Mouse (Mus musculus) c-Kit-positive CD71-negative TER-119-negative erythroid progenitor cells, embryonic 14.5 days (primary cell): ENCODE data around the gene Ptpn7.
A peak's percentile ranks its signal among the peaks of the same experiment; 100 is the strongest.

Source experiments
- DNase-seq: peaks from one replicate; pipeline ENCODE4 v3.0.0-alpha.2; 2013; ENCODE audit warnings: low read depth

Ptpn7 gene

DNA sequence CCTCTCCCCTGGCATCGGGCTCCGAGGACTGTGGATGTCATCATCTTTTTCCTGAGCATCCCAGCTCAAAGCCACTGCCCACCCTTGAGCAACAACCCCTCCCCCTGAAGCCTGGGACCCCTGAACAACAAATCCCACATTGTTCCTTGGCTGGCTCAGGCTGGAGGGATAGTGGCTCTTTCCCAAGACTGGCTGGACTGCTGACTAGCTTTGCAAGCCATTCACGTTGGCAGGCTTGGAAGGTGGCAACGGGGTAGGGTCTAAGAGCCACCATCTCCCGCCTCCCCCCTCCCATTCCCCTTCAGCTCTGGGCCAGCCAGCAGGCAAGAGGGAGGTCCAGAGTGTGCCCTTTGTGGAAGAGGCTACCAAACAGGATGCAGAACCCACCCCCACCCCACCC is 26.1 kb downstream of the Ptpn7 start:
- no peak for DNase-seq

DNA sequence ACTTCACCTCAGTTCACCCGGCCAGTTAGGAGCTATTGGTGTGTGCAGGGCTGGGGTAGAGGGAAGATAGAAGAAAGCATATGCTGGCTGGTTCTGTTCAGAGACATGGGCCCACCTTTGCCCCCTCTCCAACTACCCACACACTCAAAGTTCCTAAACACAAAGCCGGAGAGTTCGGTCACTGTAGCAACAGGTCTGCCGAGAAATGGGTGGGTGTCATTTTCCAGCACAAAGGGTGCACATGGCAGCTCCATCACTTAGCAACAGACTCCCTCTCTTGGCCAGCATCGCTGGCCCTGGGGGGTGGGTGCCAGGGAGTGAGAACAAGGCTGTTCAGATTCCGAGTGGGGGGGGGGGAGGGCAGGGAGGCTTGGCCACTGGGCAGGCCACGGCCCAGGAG is 26.6 kb downstream of the Ptpn7 start:
- no peak for DNase-seq

DNA sequence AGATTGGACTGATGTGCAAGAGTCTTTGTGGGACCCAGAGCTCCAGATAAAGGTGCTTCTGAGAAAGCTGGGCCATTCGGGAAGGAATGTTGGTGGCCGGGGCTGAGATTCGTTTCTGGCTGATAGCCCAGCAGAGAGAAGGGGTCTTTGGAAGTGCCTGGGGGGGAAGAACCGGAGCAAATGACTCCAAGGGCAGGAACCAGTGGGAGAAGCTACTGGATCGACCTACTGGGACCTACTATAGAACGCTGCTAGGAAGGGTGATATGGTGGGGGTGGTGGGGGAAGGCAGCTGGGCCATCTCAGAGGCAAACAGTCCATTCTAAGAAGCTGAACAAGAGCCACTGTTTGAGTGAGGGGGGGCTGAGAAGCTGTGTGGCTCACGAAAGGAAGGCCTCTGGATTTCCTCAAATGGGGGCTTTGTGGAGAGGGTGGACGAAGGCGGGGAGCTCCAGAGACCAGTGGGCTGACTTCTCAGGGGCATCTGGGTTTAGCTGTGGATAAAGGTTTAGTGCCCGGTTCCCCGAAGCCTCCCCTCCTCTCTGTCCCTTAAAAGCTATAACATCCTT is 27.1 kb downstream of the Ptpn7 start:
- no peak for DNase-seq

DNA sequence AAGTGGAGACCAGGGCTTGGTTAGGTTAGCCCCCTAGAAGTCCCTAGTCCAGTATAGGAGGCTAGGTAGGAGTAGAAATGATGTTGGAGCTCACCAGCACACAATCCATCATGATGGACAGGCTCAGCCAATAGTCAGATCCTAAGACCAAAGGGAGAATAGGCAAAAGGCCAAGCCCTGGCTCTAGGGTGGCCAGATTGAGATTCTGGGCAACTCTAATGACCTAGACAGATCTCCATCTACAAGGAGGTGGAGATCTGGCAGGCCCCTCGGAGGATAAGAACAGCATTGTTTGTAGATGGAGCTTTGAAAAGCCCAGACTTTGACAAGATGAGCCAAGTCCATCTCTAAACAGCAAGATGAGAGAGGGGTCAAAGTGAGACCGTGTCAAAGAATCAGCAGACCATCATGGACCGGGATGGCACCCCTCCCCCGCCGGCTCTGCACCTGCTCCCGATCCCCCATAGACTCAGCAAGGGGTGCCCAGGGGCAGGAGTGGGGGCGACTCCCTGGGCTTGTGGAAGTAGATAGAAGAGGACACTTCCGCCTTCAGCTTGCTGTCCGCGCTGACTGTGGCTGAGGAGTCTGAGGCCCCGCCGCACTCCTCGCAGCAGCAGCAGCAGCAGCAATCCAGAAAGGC is 28.0 kb downstream of the Ptpn7 start:
- DNase-seq = no peak

DNA sequence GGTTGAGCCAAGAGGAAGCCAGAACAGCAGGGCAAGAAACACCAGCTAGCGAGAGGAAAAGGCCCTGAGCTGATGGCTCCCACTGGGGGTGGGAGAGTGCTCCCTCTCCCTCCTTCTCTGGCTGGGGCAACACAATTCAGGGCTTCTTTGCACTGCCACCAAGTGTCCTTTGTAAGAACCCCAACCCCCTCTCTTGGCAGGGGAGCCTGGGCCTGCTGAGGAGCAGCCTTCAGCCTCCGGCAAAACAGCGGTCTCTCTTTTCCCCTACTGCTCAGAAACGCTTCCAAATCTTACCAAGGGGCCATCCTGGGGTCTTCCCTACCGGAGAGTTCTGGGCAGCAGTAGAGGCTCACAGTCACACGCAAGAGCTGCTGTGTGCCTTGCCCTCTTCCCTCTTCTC is 30.2 kb downstream of the Ptpn7 start:
- DNase-seq = no peak

DNA sequence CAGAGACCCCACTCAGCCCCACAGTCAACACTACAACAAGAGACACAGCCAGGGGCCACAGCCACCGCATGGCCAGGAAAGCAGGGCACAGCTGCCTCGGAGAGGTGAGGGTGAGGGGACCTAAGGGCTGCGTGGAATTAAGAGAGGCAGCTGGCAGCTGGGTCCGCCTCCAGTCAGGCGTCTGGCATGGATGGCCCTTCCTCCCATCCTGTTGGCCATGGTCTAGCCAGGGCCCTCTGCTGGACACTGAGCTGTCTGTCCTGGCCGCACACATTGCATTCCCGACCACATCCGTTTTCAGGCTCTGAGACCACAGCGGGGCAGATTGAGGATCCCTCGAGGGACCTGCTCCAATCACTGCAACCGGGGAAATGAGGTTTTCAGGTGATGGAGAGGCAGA is 34.9 kb downstream of the Ptpn7 start, which contains the start of gene Gpr37l1:
Gene Gpr37l1 (minus strand): TSS at position 247 of the 400 bp plus-strand sequence.
- no peak for DNase-seq

DNA sequence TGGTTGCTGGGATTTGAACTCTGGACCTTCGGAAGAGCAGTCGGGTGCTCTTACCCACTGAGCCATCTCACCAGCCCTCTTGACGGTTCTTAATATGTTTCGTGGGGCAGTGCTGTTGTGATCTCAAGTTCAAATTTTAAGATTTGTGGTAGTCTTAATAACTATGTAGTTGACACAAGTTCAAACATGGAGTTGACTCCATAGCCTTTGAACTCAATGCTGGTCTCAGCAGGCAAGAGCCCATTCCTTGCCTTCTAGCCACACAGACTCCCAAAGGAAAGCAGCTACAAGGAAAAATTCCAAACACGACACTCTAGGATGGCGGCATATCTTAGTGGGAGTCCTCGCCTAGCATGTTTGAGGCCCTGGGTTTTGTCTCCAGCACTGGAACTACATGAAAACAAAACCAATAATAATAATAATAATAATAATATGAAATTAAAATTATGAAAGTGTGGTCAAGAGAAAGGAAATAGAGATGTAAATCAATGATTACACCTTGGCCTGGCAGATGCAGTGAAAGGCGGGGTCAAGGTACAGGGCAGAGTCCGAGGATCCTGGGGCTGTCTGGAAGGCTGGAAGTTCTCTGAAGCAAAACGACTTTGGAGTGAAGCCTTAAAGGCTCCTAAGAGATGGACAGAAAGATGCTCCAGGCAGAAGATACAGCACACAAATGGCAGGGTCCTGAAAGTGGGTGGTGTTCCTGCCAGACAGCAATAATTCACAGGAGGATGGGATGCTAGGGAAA is 36.1 kb downstream of the Ptpn7 start:
- no peak for DNase-seq

DNA sequence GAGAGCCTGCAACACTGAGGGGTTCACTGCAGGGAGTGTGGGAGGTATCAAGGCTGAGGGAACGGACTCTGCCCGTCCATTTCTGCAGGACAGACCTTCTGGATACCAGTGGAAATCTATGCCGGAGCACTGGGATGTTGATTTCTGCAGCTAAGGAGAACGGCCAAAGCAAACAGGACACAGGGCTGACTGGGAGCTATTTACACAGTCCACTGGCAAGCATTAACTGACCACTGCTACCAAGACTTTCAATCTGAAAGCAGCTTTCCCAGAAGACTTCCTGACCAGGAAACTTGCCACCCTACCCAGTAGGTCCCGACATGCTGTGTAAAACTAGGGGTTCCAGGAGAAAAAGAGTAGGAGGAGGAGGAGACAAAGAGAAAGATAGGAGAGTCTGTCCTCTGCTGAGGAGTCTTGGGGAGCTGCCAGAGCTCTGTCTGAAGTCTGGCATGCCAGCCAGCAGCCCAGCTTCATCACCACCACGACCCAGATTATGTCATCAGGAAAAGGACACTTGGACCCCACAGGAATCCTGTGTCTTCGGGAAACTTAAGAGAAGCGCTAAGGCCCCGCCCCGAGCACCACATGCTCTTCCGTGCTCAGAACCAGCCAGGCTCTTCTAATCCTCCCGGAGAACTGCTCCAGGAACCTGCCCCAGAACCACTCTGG is 37.2 kb downstream of the Ptpn7 start:
- DNase-seq = no peak

DNA sequence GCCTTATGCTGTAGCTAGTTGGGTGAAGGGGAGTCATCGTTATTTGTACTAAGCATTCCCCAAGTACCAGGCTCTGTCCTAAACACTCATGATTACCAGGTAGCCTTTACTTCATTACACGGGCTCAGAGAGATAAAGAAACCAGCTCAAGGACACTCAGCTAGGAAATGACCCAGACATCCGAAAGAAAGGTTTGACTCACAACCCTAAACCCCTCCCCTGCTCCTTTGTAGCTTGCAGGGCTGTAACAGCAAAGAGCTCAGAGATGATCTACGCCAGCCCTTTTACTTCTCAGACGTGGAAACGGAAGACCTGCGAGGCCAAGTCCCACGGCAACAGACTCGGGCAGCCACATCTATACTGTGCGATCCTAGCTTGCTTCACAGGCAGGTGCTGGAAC is 37.8 kb downstream of the Ptpn7 start:
- no peak for DNase-seq

DNA sequence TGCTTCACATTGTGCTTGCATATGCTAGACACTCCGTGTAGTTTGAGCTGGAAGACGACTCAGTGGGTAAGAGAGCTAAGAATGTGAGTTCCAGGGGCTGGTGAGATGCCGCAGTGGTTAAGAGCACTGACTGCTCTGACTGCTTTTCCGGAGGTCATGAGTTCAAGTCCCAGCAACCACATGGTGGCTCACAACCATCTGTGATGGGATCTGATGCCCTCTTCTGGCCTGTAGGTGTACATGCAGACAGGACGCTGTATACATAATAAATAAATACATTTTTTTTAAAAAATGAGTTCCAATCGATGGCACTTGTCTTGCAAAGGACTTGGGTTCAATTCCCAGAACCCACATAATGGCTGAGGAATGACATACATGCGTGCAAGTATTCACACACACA is 38.7 kb downstream of the Ptpn7 start:
- no peak for DNase-seq

DNA sequence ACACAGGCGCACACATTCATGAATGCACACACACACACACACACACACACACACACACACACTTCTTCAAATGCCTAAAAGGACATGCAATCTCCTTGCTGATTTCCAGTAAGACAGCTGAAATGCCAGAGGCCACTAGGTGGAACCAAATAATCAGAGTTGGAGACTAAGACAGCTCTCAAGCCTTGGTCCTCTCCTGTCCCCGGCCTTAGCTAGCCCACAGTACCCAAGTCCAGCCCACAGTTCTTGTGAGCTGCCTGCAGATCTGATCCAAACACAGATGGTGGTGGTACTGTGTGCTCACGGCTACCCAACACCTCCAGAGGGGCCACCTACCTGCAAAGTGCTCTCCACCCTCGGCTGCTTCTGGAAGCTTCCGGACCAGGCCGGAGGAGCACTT is 39.5 kb downstream of the Ptpn7 start:
- peak; percentile 39 for DNase-seq

DNA sequence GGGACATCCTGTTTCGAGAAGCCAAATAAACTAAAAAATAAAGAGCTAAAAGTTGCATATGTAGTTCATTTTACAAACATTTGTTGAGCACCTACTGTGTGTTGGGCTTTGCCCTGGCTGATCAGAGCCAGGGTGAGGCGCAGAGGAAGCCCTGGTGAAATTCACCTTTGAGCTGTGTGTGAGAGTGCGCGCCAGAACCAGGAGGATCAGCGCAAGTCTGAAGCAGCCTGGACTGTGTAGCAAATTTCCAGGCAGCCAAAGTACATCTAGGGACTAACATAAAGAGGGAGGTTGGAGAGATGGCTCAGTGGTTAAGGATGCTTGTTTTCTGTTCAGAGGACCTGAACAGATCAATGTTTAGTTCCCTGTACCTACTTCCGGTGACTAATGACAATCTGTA is 40.8 kb downstream of the Ptpn7 start:
- no peak for DNase-seq

DNA sequence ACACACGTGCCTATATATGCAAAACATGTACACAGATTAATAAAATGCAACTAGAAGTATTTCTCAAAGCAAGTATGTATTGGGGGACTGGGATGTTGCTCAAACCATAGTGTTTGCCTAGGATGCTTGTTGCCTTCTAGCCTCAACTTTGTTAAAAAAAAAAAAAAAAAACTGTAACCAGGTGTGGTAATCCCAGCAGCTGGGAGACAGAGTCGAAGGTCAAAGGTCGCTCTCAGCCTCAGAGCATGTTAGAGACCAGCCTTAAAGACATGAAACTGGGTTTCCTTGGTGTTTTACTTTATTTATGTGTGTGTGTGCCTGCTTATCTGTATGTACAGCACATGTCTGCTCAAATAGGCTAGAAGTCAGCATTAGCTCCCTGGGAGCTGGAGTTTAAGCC is 42.7 kb downstream of the Ptpn7 start:
- DNase-seq = no peak

DNA sequence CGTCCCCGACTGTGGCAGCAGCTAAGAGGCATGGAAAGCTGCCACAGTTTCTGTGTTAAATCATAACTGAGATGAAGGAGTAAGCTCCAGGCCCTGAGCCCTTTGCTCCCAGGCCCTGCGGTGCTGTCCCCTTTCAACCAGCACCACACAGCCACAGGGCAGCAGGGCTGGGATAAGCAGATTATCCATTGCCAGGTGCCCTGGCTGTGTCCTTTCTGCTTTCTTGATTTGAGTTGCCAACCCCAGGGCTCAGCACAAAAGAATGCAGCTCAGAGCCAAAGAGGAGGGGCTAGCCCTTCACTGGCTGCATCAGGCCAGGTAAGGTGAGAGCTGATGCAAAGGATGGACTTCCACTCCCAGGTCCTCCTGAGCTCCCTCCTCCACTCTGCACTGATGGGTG is 45.2 kb downstream of the Ptpn7 start:
- DNase-seq = no peak

DNA sequence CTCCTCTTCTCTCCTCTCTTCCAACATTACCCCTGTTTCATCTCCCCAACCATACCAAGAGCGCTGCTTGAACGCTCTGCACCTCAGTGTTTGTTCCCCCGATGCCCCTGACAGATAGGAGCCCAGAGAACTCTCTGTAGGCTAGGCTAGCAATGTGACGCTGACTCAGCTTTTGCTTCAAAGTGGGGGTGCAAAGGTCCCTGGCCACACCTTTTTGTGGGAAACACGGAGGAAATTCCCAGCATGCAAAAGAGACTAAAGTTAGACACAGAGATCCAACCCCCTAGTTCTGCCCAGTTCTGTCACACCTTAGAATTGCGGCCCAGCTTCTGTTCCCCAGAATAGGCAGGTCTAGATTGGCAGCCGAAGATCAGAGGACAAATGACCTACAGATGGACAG is 46.4 kb downstream of the Ptpn7 start:
- DNase-seq = no peak

DNA sequence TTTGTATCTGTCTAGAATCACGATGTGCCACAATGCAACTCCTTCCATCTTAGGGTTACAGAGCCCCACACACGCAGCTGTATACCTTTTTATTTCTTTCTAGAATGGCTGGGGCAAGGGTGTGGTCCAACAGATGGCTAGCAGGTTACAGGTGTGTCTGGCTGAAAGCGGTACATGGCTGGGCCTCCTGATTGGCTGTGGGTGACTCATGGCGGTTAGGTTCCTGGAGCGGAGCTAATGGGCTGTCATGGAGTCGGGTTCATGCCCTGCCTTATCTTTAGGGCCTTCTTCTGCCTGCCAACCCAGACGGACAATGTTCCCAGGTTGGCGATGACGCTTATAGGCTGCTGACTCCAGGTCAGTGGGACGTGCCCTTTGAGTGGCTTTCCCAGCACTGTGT is 48.3 kb downstream of the Ptpn7 start:
- DNase-seq = no peak

DNA sequence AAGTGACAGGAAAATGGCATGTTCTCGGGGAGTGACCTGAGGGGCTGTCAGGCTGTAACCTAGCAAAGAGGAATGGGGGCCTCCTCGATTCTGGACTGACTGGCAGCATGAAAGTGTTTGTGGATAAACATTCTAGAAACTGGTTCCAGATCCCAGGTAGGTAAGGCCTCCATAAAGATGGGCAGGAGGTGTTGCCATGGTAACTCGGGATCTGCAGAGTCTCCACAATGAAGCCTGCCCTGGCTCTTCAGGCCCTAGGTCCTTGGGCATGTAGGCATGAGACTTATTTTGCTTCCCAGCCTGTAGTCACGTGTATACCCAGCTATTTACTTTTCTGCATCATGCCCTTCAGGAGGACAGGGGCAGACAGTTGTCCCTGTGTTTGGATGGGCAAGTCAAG is 48.8 kb downstream of the Ptpn7 start:
- no peak for DNase-seq

DNA sequence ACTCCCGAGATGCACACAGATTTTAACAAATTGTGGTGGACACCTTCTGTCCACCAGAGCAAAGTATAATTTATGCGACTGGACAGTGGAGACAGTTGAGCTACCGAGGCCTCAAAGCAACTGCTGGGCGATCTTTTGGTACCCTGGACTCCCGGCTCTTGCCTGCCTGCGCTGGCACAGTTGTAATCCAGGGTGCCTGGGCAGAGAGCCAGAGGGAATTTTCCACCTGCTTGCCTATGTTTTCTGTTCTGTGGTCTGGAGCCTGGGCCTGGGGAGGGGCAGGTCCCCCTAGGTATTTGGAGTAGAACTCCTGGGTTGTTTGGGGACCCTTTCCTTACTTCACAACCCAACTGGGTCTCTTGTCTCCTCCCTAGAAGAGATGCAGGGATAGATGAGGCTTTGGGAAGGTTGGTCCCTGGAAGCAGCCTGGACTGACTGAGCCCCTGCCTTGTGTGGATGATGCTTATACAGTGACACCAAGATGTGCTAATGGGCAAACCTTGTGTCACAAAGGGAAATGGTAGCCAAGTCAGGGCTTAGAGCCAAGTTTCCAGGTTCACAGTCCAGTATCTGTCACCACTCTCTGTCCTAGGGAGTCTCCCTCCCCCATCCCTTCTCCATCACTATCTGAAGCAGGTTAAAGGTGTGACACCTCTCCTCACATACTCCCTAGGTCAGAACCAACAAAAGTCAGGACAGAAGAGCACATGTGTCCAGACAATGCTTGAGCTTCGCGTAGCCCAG is 49.6 kb downstream of the Ptpn7 start:
- DNase-seq = no peak

DNA sequence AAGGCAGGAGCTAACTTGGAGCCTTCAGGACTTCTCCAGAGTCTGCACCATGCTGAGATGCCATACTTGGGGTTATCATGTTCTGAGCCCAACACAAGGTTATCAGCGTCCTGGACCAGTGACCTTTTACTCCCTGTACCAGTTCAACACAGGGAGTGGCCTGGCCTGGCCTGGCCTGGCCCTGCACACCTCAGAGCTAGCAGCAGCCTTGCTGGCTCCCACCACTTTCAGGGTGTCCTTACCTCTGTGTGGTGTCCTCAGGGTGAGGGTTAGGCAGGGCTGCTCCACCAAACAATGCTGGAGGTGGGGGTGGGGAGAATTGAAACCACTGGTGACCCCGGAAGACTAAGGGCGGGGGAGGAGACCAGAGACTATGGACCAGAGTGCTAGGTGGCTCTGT is 50.5 kb downstream of the Ptpn7 start:
- DNase-seq = no peak

DNA sequence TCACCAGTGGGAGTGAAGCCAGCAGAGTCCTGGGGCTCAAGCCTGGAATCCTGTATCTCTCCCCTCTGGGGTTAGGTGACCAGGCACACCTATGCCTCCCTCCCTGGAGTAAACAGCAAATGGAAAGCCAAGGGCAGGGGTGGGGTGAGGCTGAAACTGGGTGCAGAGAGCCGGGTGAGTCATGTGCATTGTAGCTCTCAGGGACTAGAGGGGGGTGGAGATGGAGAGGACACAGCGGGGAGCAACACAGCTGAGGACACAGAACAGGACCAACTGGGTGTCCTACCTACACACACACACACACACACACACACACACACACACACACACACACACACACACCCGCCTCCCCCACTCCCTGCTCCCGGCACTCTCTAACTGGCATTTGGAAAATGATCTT is 50.9 kb downstream of the Ptpn7 start:
- no peak for DNase-seq

DNA sequence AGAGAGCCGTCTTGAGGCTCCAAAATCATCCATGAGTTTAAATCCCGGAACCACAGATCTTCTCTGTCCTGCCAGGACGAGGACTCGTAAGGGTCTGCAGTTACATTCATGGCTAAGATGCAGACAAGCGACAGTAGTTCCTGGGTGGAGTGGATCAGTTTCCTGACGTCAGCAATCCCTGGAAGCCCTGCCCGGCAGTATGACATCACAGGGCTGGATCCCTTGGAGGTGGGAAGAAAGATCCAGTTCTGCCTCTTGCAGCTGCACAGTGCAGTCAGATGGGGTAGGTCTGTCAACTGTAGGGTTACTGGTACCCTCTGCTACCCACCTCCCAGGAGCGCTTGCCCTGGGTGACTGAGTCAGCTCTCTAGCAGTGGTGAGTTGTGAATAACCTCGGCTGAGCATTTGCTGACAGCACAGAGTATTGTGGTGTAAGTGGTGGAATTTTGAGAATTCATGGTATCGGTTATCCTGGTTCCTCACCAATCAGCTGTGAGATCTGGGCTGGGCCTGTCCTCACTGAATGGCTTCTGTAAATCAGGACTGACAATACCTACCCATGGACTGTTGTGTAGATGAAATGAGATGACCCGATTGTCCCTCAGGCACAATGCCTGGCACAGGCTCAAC is 51.6 kb downstream of the Ptpn7 start:
- DNase-seq = no peak

DNA sequence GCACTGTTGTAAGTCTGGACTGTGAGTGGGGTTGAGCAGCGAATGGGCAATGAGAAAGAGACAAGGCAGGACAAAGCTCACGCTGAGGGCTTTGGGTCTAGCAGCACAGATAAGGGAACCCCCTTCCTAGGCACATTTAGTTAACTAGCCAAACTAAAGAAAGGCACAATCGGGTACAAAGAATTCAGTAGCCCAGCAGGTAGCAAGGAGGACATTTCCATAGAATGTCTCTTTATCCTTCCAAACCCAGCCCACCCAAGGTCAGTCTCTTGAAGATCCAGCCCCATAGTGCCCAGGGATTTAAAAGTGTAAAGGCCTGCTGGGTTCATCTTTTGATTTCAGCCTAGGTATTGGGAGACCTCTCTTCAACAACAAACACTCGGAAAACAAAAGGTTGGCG is 53.4 kb downstream of the Ptpn7 start:
- DNase-seq = no peak
